Mouse (Mus musculus) liver, embryonic 14.5 days (tissue): Measurements from ENCODE around the gene 4931414P19Rik.

Experiments
- CTCF ChIP-seq: IDR thresholded peaks from 2 replicates; pipeline ENCODE4 v1.5.1; 2016; ENCODE audit warnings: antibody characterized with exemption, low read depth, control low read depth
- EP300 ChIP-seq: IDR thresholded peaks from 2 replicates; pipeline ENCODE4 v1.6.1; 2016; ENCODE audit warnings: antibody characterized with exemption, low read depth

- TF ChIP-seq EP300: no peak
- TF ChIP-seq CTCF: no peak
Observed at GRCm38 (mm10) chr14:54603038-54603654, 2.6 kb downstream of the 4931414P19Rik start.
